Mouse (Mus musculus) layer of hippocampus, postnatal 25 days (tissue): ENCODE measurements at regions not wholly inside any gene's neighbourhood (a gene's known extent, or its start where the extent isn't known, plus 50 kb on each side); places are given as distances from the start of the nearest gene placed in this dataset.

Experiments
- DNase-seq, 2 experiments: peaks; one replicate each; pipeline ENCODE4 v3.0.0; 2022; ENCODE audit warnings: mixed read lengths in 2 of 2, low spot score in 1 of 2; ENCODE audit errors: extremely low spot score in 1 of 2

GRCm38 (mm10) chr9:118400520-118400919 lies 77.5 kb upstream of the Eomes start:
- DNase-seq: no peak

- no peak for DNase-seq
Observed at GRCm38 (mm10) chr9:118401170-118401569, 76.8 kb upstream of the Eomes start.

GRCm38 (mm10) chr9:118404867-118405266 lies 73.1 kb upstream of the Eomes start:
- DNase-seq: no peak

GRCm38 (mm10) chr9:118405926-118406518 lies 72.0 kb upstream of the Eomes start:
- no peak for DNase-seq

GRCm38 (mm10) chr9:118416032-118416431 lies 62.0 kb upstream of the Eomes start:
- no peak for DNase-seq

- DNase-seq: no peak
Observed at GRCm38 (mm10) chr9:118416475-118416874, 61.5 kb upstream of the Eomes start.

DNA sequence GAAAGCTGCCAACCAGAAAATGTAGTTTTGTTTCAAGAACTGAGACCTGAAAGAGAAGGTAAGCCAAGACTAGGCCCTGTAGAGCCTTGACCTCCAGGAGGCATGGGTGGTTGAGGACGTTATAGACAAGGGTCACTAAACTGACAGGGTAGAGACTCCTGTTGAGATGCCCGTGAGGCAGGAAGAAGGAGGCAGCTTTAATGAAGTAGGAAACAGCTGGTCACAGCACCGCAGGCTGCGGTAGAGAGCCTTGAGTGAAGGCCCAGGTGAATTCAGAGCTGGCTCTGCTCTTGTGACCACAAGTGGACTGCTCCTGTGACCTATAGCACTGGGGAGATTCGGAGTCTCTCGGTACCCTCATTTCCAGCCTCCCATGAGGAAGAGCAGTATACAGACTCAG lies 53.7 kb upstream of the Eomes start:
- no peak for DNase-seq
